Mouse (Mus musculus) T-cell, adult 2 months (primary cell): ENCODE results near the gene Gys1.

Source experiments
- DNase-seq: peaks from one replicate; pipeline ENCODE4 v3.0.0; 2022; ENCODE audit warnings: low spot score

Gys1 gene

DNA sequence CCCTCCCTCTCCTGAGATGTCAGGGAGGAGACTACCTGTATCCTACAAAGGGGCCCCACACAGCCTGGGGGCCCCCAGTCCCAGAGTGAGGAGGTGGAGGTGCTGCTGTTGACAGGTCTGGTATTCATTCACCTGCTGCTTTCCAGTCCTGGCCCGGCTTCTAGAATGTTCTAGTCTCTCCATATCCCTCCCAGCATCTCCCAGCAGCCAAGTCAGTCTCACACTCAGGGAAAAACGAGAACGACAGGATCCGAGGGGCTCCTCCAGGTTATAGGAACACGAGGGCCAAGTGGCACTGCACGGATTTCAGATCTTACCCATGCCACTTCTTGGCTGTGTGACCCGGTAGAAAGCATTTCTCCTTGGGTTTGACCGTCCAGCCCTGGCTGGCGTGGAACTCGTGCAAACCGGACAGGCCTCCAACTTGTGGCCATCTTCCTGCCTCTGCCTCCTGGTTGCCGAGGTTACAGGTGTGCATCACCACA, 19.9 kb upstream of the Gys1 start:
- no peak for DNase-seq

DNA sequence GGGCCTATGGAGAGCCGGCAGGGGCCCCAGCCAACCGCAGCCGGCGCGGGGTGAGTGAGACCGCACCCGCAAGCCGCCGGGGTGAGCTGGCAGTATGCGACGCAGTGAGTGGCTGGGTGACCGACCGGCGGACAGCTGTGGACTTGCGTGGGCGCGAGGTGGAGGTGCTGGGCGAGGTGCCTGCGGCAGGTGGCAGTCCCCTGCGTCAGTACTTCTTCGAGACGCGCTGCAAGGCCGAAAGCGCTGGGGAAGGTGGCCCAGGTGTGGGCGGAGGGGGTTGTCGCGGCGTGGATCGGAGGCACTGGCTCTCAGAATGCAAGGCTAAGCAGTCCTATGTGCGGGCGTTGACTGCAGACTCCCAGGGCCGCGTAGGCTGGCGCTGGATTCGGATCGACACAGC, 19.0 kb upstream of the Gys1 start:
- DNase-seq: peak; percentile 28

DNA sequence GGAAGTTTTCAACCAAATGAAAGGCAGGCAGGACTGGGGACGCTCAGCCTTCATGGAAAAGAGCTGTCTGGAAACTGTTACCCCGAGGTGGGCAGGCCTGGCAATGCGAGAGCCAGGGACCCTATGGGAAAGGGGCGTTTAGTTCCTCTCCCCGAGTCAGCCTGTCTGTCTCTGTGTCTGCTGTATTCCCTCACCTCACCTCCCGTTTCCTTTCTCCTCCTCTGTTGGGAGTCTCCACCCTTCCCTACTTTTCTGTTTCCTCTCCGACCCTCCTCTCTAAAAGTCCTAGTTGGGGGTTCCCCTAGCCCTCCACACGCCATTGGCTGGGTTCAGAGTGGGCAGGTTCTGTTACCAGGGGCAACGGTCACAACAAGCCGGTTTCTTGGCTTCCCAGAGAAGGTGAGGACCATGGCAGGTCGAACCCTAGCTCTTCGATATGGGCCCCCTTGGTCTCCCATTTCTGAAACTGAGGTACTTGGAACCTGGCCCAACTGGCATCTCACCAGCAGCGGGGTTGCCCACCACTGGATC, 16.6 kb upstream of the Gys1 start:
- no peak for DNase-seq

DNA sequence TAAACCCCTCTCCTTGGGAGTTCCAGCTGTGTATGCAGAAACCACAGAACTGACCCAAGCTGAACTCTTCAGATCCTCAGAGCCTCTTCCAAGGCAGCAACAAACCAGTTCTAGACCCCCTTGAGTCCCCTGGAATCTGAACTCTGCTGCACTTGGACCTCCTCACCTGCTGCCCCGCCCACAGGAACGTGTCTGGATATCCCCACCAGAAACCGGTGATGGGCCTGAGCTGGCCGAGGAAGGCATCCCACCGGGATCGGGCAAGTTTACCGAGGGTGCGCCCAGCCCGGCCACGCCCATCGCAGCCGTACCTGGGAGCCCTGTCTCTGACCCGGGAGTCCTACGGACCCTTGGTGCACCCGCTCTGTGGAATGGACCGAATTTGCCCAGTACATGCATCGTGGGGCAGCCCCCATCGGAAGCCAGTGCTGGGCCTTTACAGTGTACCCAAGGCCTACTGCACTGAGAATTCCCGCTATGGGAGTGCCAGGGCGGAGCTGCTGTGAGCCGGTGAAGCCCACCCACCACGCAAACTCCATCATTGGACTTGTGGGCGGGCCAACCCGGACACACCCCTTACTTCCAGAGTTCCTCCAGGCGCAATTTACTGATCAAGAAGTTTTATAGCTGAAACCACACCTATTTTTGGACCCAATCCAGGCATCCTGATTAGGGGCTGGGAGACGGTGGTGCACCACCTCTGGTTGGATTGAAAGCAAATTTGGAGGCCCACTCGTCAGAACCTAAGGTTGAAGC, 14.6 kb upstream of the Gys1 start:
- no peak for DNase-seq

DNA sequence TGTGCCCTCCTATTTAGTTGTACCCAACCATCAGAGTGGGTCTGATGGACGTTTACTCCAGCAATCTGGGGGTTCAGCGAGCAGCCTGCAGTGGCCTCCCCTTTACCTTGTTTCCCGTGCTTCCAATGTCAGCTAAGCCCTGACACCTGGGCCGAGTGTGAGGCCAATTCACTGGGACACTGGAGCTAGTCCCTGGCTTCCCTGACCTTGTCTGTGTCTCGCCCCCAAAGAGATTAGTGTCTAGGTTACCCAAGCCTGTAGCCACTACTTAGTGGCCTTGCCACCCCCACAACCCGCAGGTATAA, 14.1 kb upstream of the Gys1 start, which contains the start of gene Lhb:
Lhb (plus strand) TSS at position 206 of the 305 bp plus-strand sequence.
- DNase-seq: no peak

DNA sequence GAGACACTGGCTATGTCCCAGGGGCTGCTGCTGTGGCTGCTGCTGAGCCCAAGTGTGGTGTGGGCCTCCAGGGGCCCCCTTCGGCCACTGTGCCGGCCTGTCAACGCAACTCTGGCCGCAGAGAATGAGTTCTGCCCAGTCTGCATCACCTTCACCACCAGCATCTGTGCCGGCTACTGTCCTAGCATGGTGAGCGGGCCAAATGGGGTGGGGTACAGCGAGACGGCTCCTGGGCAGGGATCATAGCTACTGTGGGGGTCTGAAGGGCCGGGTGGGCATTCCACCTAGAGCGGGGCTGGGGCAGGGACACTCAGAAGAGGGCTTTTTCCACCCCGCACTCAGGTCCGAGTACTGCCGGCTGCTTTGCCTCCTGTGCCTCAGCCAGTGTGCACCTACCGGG, 13.4 kb upstream of the Gys1 start:
- DNase-seq: no peak

DNA sequence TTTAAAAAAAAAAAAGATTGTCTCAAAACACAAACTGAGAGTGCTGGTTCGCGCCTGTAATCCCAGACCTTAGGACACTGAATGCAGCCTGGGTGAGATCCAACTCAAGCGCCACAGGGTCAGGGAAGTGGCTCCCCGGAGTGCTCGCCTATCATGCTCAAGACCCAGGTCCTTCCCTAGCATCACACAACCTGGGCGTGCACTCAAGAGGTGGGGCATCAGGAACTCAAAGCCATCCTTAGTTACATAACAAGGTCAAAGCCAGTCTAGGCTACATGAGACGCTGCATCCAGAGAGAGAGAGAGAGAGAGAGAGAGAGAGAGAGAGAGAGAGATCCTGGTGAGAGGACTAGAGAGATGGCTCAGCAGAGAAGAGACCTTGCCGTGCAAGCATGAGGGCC, 8.1 kb upstream of the Gys1 start:
- no peak for DNase-seq

DNA sequence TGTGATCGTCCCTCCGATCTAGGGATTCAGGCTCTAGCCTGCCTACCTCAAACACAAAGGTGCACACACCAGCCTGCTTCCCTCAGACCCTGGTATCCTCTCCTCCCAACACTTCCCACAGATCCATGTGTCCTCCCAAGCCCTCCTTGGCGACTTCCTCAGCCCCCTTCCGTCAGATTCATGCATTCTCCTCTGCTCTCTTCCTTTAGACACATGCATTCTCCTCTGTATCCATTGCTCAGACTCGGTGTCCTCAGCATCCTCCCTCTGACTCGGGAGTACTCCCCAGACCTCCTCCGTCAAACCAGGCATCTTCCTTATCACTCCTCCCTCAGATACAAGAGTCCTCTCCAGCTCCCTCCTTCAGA, 825 bp upstream of the Gys1 start:
- DNase-seq: no peak

DNA sequence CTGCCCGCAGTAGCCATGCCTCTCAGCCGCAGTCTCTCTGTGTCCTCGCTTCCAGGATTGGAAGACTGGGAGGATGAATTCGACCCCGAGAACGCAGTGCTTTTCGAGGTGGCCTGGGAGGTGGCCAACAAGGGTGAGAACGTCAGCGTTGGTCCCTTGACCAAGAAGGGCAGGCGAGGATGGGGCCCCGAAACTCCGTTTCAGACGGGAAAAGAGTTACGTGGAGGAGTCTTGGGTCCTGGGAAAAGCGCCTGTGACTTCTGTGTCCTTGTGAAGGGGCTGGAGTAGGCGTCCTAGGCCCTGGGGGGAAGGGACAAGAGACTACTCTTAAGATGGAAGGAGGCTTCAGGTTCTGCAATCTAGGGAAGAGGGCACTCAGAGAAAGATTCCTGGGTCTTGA, 394 bp downstream of the Gys1 start:
- no peak for DNase-seq

DNA sequence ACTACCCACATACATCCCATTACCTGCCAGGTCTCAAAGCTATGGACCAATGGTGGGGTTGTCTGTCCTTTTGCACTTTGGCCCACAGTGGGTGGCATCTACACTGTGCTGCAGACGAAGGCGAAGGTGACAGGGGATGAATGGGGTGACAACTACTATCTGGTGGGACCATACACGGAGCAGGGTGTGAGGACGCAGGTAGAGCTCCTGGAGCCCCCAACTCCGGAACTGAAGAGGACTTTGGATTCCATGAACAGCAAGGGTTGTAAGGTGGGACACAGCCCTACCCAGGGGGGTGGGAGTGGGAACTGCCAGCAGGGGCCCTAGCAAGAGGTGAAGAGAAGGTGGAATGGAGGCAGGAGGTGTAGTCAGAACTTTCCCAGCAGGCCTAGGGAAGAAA, 1.8 kb downstream of the Gys1 start:
- DNase-seq: no peak

DNA sequence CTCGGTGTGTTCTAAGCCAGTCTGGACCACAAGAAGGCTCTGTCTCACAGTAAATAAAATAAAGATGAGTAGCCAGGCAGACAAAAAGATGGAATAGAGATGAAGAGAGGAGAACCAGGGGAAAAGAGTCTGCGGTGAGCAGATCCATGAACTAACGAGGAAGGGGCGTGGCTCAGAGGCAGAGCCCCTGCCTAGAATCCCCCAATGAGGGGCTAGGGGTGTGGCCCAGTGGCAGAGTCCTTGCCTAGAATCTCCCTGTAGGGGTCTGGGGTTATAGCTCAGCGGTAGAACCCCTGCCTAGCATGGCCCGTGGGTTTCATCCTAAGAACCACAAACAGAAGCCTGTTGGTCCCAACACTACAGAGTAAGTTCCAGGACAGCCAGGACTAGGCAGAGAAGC, 2.4 kb downstream of the Gys1 start:
- DNase-seq: no peak

DNA sequence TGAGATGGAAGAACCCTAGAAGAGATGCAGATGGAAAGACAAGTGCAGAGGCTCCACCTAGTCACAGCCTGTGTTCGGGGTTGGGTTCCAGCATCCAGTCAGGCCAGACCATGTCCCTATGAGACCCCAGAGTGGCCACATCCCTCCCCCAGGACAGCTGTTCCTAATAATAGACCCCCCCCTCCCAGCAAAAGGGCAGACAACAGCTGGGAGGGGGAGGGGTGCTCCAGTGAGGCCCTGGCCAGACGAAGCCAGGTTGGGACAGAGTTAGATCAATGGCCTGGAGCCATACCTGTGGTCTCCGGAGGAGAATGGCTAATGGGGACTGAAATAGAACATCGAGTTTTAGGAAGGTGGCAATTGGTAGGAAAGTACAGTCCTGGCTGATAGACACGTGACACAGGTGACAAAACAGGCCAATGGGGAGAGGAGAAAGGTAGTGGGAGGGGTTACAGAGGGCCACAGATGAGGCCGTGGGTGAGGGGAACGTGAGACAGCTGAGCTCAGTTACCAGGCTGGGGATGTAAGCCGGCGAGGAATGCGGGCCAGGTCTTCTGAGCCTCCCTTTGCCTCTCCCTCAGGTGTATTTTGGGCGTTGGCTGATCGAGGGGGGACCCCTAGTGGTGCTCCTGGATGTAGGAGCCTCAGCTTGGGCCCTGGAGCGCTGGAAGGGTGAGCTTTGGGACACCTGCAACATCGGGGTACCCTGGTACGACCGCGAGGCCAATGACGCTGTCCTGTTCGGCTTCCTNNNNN, 3.1 kb downstream of the Gys1 start, which contains the start of gene Ruvbl2:
Ruvbl2 (minus strand) TSS at position 576 of the 756 bp plus-strand sequence.
- DNase-seq: no peak

DNA sequence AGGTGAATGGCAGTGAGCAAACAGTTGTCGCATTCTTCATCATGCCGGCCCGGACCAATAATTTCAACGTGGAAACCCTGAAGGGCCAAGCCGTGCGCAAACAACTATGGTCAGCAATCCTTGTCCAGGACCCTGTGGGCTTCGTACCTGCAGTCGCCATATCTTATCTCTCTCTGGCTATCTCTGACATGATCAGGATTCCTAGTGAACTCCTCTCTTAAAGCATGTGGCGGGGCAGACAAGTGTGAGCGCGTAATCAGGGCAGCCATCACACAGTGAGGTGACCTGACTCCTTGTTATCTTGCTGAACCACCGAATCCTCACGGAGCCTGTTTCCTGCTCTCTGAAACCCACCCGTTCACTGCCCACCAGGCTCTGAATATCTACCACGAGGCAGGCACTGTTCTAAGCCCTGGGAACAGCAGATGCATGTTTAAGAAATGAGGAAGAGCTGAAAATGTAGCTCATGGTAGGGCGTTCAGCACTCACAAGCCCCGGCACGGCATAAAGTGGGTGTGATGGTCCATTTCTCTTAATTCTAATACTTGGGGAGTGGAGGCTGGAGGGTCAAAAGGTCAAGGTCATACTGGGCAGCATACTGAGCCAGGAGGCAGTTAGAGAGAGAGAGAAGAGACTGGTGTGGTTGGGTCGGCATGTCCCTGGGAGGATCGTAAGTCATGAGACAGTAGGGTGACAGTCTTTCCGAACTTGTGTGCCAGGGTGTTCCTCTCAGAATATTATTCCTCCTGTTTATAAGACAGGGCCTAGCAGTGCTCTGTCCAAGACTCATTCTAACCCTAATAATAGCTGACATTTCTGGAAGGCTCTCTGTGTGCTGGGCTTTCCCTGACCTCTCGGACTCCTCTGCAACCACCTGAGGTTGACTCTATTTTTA, 9.1 kb downstream of the Gys1 start:
- DNase-seq: no peak

DNA sequence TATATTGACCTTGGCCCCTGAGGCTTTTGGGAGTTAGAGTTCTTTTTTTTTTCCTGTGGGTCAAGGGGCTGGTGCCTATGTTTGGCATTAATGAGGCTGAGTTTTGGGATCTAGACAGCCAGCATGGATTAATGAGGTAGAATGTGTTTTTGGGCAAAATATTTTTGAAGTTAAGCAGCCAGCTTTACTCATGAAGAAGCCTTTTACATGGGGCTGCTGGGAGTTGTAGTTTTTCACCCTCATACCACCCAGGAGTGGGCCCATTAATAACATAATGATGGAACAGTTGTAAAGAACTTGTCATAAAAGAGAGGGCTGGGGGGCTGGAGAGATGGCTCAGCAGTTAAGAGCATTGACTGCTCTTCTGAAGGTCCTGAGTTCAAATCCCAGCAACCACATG, 11.9 kb downstream of the Gys1 start:
- DNase-seq: no peak

DNA sequence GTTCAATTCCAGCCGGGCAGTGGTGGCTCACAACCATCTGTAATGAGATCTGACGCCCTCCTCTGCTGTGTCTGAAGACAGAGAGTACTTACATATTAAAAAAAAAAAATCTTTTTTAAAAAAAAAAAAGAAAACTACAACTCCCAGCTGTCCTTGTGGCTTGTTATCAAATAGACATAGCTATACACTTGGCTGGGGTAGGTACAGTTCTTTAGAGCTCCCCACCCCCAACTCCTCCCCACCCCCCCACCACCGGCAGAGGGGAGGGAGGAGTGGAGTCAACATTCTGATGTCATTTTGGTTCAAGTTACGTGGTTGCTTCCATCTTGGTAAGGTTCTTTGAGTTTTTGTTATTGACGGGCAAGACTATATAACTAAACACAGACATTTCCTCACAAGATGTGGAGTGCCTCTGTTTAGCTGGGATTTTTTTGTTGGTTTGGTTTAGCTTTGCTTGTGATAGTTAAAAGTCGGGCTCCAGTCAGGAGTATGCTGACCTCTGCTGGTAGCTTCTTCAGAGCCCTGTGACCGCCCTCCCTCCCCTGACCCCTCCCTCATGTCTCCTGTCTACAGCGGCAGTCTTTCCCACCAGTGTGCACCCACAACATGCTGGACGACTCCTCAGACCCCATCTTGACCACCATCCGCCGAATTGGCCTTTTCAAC, 12.8 kb downstream of the Gys1 start:
- DNase-seq: peak; percentile 13

DNA sequence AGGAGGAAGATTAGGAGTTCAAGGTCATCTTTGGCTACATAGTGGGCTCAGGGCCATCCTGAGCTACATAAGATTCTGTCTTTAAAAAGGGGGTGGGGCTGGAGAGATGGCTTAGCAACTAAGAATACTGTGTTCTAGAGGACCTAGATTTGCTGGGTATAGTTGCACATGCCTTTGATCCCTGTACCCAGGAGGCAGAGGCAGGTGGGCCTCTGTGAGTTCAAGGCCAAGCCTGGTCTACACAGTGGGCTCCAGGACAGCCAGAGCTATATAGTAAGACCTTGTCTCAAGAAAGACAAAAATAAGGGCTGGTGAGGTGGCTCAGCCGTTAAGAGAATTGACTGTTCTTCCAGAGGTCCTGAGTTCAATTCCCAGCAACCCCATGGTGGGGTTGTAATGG, 15.3 kb downstream of the Gys1 start:
- DNase-seq: no peak

DNA sequence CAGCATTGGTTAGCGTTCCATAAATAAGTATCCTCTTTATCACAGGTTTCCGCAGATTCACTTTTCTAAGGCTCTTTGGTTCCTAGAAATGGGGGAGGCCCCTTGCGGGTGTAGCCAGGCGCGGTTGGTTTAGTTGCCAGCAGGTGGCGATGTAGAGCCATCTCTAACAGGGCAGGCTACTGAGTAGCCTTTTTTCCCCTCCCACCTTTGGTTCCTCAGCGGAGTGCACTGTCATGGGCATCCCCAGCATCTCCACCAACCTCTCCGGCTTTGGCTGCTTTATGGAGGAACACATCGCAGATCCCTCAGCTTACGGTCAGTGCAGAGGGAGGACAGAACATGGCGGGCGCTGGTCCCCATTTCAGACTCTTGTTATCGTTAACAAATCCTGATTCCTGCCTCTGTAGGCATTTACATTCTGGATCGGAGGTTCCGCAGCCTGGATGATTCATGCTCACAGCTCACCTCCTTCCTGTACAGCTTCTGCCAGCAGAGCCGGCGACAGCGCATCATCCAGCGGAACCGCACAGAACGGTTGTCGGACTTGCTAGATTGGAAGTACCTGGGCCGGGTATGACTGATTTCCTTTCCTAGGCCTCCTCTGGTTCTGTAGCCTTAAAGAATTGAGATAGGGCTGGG, 16.8 kb downstream of the Gys1 start:
- peak; percentile 82 for DNase-seq

DNA sequence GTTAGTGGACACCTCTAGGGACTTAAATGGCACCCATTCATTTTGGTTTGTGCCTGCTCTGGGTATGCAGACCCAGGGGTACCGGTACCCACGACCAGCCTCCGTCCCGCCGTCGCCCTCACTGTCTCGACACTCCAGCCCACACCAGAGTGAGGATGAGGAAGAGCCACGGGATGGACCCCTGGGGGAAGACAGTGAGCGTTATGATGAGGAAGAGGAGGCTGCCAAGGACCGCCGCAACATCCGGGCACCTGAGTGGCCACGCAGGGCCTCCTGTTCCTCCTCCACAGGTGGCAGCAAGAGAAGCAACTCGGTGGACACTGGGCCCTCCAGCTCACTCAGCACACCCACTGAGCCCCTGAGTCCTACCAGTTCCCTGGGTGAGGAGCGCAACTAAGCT, 20.3 kb downstream of the Gys1 start:
- no peak for DNase-seq

DNA sequence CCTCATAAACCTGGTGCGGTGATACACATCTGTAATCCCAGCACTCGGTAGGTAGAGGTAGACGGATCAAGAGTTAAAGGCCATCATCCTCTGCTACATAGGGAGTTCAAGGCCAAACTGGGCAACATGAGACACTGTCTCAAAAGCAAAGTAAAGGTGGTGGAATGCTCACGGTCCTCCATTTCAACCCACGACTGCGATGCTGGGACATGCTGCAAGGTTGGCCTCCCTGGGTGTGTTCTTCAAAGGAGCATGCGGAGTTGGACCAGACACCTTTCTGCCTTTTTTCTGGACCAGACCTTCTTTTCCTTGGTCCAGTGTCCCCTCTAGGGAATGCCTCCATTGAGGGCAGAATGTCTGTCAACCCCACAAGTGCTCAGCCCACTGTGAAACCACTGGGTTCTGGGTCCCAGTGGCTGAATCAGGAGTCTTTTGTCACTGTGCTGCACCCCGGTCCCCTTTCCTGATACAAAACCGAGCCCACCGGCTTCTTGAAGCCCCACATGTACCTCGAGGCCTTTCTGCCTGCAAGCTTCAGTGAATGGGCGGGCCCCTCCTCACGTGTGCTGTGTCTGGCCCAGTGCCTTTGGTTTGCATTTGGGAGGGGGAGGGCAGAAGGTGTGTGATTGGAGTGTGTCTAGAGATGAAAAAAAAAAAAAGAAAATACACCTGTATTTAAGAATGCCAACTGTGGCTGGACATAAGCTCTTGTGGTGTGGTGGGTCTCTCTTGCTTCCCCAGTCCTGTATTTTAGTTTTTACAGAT, 21.5 kb downstream of the Gys1 start:
- no peak for DNase-seq

DNA sequence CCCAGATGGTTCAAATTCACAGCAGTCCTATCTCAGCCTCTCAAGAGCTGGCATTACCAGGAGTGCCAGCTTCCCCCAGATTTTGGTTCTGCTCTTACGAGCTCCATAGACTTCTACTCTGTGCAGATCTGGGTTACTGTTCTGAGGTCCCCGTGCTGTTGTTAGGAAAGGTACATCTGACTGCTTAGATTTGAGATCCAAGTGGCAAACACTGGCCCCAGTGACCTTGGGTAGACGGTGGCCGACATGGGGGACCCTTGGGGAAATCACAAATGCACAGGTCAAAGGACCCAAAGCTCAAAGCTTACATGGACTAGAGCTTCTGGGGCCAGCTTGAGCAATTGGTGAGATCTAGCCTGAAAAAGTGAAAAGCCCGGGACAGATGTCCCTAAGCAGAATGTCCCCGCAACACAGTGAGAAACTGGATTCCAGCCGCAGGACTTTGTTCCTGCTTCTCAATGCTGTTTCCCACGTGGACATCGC, 22.1 kb downstream of the Gys1 start:
- DNase-seq: no peak
